Mouse (Mus musculus) small intestine, adult 2 months (tissue): Measurements from ENCODE around the gene Scml4.
A peak's percentile ranks its signal among the peaks of the same experiment; 100 is the strongest.

Source experiments
- CTCF ChIP-seq: fragments of 200-500 bp; IDR thresholded peaks from 2 replicates; pipeline ENCODE4 v1.5.1; 2012; ENCODE audit warnings: low read depth, mild to moderate bottlenecking, control low read depth, inconsistent platforms, low read length, moderate library complexity, mixed read lengths; ENCODE audit not compliant: insufficient replicate concordance, insufficient read length; ENCODE audit errors: extremely low read depth
- POLR2A ChIP-seq: fragments of 200-500 bp; IDR thresholded peaks from 2 replicates; pipeline ENCODE4 v1.6.1; 2012; ENCODE audit warnings: low read depth, mild to moderate bottlenecking, control low read depth, inconsistent platforms, low read length, moderate library complexity

DNA sequence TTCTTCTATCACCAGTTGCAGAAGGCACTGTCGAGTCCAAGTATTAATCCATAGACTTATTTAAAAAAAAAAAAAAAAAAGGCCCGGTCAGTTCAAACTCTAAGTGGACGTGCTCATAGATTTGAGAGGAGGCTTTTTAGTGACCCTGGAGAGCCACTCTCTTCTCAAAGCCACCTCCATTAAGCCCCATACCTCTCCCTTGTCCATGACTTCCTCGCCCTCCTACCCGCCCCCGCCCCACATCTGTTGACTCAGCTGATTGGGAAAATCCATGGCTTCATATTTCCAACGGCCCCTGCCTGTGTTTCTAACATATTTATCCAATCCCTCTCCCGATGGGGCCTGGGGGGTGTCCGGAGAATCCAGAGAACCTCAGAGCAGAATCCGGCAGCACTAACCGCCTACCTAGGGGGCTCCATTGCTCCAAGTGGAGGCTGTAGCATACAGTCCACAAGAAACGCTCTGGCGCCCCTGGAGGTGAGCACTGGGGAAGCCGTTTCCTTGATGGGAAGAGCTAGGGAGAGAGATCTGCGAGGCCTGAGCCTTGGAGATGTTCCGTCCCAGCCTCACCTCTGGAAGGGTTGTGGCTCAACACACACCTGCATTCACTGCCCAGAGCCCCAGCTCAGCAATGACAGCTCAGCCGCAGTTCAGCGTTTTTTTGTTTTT lies 112.5 kb downstream of the Scml4 start:
- TF ChIP-seq POLR2A = no peak
- peak; percentile 58; the same call in 1 of the 2 replicates for TF ChIP-seq CTCF
